Mouse (Mus musculus) CD4-positive, CD25-positive, alpha-beta regulatory T cell, adult 4 months (primary cell): ENCODE results near the gene Clstn1. TPM values are rescaled to one million over a fixed set of nuclear protein-coding genes. Genes with fewer than 3 reads are reported as not detected.

Source experiments
- ATAC-seq: one replicate; pipeline ENCODE4 v1.8.0; 2017
- polyA plus RNA-seq, 2 experiments: library from polyadenylated mRNA; unstranded; fragments of 100-300 nt; shearing (Covaris generic); gene quantifications; one replicate each; pipeline ENCODE4 v1.2.1; 2017

Clstn1 gene
- polyA plus RNA-seq, 2 experiments from 2014 or later: 4.4 to 5.4 TPM

DNA sequence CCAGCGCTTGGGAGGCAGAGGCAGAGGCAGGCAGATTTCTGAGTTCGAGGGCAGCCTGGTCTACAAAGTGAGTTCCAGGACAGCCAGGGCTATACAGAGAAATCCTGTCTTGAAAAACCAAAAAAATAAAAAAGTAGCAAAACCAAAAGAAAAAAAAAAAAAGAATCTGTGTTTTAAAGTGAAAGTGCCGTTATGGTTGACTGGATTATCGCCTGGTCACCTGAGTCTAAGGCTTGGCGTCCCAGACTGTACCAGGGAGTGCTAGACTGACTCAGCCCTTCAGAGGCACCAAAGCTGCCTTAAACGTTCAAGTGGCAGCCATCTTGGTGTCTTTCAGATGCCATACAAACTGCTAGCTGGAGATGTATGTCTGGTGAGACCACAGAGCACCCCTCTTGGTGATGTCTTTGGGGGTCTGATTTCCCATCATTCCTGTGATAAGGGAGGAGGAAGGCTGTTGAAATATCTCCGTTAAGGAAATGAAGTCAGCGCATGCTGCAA is 49.7 kb downstream of the Clstn1 start:
- no peak for ATAC-seq

DNA sequence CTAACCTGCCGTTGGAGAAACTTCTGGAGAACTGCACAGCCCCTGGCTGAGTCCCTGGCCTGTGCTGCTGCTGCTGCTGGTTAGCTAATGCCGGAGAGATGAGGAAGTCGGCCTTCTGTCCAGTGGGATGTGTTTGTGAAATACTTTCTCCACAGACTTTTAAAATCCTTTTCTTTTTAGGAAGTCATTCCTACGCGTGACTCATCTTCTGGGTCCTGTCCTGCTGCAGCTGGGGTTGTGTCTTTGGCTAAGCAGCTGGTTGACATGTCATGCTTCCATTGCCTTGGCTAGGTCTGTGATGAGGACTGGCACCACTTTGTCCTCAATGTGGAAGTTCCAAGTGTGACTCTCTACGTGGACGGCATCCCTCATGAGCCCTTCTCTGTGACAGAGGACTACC is 51.7 kb downstream of the Clstn1 start:
- no peak for ATAC-seq

DNA sequence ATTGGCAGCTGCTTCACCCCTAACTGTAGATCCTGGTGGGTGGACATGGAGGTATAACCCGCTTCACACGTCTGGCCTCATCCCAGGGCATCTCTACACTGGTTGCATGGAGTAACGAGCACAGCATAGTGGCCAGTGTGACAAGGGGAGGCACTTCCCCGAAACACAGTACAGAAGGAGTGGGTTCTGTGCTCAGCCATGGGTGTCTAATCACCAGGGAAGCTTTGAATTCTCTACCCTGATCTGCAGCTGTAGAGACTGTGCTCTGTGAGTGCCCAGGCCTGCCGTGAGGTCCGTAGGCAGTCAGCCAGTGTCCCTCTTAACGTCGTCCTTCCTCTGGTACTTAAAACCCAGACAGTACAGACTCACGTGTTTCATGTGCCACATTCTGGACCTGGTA is 54.6 kb downstream of the Clstn1 start:
- no peak for ATAC-seq

DNA sequence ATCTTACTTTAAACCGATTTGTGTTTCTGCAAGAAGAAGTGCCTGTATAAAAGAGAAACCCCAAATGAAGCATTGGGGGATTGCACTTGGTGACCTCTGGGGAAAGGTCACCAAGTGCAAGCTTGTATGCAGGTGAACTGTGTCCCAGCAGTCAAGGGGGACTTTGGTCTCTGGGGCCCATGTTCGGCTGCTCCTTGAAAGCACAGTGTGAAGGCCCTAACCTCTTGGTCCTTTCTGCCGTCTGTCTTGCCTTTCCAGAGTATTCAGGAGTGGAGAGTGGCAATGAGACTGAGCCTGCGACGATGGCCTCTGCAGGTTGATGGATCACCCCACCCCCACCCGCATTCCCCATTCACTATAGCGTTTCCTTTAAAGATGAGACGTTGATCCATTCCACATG is 55.1 kb downstream of the Clstn1 start:
- ATAC-seq: no peak

DNA sequence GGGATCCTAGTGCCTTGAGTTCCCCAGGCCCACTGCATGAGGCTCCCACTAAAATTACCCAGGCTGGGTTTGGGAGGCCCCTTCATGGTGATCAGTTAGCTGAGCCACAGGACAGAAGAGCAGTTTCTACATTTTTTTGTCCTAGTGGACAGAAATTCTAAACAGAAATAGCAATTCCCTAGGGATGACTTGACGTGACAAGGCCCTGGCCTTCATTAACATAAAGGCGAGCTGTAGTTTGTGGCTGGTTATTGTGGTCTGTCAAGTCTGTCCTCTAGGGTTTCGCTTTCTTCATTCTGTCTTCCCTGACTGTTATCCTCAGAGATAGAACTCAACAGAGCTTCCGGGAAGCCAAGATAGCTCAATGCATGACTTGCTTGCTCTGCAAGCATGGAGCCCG is 55.7 kb downstream of the Clstn1 start:
- no peak for ATAC-seq

DNA sequence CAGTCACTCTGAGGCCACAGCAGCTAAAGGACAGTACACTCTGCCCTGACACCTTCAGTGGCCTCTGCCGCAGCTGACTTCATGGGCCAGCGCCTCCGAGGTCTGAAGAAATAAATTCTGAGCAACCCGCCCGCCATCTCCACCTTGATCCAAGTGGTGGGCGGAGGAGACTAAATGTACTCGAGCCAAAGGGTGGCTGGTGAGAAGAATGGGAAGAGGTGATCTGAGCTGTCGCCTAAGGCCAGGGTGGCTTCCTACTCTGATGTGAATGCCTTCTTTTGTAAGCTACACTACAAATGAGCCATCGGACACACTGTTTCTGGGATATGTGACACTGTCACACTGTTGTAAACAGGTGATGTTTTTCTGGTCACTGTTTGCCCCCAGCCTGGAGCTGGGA is 59.5 kb downstream of the Clstn1 start:
- ATAC-seq: no peak

DNA sequence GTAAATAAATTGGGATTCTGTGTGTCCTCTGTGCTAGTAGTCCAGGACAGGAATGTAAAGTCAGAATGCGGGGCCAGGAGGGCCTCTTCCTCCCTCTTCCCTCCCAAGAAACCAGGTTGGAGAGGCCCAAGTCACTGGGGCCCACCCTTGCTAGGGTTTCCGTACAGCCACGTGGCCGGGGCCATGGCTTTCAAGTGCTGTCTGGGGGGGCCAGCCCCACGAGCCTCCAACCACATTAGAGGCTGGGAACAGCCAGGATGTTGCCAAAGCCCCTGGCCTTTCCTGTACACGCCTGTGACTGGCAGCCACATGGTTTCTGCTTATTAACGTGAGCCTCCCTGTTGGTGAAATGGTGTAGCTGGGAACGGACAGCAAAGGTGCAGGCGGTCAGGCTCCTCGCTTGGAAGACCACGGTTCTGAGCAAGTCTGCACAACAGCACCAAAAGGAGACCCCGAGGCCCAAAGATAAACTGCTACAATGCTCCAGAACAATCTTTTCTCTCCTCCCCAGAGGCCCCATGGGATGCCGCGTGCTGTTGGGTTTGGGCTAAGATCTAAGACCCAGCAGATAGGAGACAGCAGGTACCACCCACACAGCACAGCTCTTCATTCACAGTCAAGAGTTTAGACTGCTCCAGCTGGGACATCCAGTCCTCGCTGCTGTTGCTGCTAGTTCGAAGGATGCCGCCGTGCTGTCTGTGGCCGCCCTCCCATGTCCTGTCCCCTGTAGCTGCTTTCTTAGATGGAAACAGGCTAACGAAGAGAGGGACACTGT is 62.0 kb downstream of the Clstn1 start:
- ATAC-seq: peak; percentile 48

DNA sequence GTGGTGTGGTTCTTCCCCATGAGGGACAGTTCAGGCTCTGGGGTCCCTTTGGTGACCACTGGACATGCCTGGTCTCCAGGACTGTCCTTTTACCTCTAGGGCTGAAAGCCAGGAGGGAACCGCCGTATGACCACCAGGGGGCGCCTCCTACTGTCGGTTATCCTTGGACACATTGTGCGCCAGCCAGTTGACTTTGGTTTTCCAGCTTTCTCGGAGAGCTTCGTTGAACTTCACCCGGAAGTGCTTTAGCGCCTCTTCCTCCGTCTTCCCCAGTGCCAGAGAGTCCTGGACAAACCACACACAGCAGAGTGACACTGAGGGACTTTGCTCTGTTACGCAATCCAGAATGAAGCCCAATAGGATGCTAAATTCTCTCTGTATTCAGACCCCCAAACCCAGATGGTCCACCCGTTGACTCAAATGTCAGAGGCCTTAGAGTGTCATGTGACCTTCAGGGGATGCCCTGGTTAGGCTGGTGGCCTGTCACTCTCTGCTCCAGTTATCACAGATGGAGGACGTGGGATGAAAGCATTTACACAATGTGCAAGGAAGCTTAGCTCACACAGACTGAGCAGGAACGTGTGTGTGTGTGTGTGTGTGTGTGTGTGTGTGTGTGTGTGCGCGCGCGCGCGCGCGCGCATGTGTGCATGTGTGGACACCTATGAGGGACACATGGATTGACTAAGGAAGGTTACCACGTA is 64.4 kb downstream of the Clstn1 start:
- no peak for ATAC-seq

DNA sequence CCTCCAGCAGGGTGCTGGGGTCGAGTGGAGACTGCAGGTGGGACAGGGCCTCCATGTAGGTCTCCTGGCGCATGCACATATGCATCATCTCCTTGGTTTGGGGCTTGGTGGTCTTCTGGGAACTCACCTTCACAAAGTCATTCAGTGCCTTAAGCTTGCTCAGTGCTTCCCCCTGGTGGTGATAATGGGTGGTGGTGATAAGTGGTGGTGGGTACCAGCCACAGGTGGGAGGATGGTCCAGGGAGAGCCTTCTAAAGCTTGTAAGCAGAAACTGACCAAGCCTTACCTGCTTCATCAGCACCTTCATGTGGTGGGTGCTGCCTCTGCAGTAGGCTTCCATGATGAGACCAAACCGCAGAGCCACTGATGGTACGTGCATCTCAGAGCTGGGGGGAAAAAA is 68.0 kb downstream of the Clstn1 start:
- no peak for ATAC-seq

DNA sequence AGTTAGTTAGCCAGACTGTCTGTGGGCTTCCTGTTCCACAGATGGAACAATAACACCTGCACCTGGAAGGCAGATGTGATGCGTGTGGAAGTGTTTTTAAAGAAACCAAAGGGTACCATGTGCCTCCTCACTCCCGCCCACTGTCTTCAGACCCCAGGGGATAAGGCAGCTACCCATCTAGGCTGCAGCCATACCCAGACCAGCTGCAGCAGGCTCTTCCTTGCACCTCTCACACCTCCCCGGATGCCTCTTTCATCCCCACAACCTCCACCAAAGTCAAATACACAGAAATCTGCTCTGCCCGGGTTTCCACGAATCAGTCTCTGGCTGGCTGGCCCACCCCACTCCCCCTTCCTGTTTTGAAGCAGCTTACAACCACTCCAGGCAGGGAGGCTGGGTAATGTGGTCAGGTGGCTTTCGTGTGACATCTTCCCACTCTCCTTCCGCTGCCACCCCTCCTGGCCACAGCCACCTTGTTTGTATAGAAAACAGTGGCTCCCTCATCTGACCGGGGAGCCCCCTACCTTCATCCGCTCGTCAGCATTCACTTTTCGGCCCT is 71.7 kb downstream of the Clstn1 start:
- ATAC-seq: peak; percentile 93

DNA sequence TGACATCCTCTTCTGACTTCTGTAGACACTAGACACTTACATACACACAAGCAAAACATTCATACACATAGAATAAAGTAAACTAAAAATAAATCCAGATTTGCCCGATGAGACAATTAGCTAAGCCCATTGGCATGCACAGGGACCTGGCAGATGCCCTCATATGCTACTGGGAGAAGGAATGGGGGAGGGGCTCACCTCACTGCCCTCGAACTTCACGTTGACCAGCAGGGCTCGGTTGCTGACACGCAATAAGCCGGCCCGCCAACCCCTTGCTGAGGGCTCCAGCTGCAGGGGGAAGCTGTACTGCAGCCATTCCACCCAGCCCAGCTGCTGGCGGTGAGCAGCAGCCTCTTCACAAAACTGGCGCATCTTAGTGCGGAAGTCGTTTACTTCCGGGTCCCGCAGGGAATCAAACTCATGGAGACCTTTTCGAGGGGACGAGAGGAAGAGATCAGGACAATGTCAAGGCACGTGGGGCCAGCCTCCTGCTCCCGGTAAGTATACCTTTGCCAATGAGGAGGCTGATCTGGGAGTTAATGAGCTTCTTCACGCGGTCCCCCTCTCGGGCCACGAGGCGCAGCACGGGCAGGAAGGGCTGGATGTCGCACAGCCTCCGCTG is 73.3 kb downstream of the Clstn1 start:
- ATAC-seq: no peak

DNA sequence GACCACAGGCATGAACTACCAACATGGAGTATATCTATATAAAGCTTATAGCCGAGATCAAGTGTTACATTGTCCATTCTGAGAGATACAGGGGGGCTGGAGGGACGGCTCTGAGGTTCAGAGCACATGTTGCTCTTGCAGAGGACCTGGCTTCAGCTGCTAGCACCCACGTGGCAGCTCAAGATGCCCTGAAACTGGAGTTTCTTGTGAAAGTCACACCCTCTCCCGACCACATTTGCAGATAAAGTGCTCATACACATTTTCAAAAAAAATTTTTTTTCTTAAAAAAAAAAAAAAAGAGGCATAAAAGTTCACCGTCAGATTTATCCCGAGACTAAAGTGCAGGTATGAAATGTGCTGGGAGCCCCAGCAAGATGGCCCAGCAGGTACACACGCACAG is 74.3 kb downstream of the Clstn1 start:
- no peak for ATAC-seq

DNA sequence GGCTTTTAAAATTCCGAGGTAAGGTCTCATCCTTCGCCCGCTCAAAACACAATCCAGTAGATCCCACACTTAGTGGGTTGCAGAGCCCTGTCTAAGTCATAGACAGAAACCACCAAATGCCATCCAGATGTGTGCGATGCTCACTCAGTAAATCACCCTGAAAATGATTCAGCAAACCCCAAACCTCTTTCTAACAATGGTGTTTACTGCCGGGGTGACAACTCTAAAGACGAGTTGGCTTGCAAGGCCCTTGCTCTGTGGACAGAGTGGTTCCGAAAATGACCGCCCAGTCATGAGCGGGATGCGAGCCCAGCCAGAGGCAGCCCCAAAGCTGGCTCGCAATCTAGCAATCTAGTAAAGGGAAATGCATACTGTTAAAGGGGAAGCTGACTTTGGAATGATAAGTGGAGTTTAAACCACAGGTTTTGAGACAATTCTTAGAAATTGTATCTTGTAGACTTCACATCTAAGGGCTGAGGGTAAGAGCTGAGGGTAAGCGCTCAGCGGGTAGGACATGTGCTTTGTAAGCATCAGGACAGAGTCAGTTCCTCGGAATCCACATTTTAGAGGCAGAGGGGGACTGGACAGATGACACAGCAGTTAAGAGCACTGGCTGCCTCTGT is 75.8 kb downstream of the Clstn1 start:
- no peak for ATAC-seq

DNA sequence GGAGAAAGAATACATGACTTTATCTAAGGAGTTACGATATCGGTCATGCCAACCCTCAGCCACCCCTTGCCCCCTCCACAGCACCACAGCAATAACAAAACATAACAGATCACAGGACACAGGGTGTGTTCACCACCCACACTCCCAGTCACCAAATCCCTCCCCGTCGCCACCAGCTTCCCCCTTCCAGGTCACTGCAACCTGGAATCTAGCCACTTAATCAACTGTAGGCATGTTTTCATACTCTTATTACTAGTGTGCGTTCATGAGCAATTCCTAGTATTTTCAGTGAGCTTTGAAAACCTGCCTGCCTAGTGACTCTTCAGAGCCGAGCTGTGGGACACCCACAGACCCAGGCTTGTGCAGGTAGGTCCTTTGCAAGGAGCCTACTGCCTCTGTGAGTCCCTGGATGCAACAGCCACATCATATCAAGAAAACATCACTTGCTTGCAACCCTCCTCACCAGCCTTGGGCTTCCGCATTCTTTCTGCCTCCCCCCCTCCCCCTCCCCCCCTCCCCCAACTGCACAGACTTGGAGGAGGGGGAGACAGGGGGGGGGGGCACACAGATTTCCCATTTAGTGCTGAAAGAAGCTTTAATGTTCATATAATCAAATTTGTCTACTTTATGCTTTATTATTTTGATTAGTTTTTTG is 77.7 kb downstream of the Clstn1 start:
- peak; percentile 44 for ATAC-seq

DNA sequence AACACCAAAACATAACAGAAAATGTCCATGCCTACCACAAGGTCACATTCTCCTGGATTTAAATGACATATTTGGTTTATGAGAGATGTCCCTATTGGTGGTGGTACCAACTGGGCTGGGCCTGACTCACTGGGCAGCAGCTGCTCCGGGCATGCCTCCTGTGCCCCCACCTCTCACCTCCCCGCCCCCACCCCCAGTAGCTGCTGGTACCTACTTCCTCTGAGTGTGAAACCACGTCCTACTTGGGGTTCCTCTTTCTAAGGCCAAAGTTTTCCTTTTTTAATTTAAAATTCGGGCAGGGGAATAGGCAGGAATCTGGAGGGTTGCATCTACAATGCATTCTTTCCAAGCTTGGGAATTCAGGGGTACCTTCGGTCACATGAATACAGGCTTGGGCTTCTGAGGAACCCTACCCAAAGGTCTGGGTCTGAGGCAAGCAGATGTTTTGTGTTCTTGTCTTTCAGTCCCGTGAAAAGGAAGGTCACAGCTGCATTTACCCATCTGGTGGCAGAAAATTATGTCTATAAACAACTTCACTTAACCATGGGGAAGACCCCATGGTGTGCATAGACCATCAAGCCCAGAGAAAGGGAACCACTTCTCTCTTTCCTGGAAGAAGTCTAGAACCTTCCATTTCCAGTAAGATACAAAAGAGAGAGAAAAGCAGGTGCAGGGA is 78.9 kb downstream of the Clstn1 start:
- peak; percentile 27 for ATAC-seq

DNA sequence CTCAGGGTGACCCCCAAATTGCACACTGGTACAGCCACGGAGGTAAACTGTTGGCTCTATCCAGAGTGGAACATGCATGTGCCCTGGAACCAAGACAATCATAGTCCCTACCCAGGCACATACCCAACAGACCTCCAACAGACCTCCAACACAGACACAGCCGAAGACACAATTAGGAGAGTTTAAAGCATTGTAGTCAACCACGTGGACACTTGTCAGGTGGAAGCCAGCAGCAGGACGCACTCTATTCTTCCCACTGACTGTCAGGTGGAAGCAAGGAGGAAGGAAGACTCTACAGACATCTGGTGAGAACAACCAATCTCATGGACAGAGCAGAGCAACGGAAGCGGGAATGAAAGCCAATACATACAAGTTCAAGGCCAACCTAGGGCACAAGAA is 79.4 kb downstream of the Clstn1 start:
- no peak for ATAC-seq

DNA sequence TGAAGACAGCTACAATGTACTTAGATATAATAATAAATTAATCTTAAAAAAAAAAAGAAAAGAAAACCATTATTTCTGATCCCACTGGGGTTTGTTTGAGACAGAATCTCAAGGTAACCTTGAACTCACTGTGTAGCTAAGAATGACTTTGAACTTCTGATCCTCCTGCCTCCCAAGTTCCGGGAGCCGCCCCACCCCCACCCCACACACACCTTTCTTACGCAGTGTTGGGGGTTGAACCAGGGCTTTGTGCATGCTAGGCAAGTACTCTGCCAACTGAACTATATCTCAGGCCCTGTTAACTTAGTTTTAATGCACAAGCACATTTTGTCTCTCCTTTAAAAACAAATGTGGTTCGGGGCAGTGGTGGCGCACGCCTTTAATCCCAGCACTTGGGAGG is 84.9 kb downstream of the Clstn1 start:
- ATAC-seq: no peak

DNA sequence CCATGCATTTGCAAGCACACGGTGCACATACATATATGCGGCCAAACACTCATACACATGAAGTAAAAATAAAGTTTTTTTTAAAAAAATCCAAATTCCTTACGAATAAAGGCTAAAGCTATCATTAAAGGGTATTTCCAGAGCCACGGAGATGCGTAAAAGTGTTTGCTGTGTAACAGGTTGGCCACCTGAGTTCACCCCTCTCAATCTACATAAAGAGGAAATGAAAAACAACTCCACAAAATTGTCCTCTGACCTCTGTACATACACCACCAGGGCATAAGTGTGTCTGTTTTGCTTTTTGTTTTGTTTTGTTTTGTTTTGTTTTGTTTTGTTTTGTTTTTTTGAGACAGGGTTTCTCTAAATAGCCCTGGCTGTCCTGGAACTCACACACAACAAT is 86.5 kb downstream of the Clstn1 start:
- no peak for ATAC-seq

DNA sequence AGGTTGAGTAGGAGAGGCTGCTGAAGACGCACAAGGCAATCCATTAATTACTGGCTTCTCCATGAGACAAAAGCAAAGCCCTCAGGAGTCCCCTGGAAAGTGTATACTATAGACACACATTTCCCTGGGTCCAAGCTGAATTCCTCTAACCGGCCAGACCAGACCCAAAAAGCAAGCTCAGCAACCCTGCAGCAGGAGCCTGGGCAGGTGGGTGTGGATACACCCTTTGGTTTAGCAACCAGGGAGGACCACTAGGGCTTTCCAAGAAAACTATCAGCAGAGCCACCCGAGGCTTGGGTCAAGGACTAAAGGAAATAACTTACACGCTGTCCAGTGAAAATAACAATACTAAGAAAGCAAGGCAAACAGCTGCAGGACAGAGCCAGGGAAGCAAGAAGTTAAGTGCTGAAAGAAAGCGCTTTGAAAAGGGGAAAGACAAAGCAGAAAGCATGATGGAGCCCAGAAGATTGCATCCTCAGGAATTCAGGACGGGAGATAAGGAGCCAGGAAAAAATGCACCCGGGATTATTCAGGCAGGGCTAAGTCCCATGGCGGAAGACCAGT is 88.6 kb downstream of the Clstn1 start:
- ATAC-seq: no peak

DNA sequence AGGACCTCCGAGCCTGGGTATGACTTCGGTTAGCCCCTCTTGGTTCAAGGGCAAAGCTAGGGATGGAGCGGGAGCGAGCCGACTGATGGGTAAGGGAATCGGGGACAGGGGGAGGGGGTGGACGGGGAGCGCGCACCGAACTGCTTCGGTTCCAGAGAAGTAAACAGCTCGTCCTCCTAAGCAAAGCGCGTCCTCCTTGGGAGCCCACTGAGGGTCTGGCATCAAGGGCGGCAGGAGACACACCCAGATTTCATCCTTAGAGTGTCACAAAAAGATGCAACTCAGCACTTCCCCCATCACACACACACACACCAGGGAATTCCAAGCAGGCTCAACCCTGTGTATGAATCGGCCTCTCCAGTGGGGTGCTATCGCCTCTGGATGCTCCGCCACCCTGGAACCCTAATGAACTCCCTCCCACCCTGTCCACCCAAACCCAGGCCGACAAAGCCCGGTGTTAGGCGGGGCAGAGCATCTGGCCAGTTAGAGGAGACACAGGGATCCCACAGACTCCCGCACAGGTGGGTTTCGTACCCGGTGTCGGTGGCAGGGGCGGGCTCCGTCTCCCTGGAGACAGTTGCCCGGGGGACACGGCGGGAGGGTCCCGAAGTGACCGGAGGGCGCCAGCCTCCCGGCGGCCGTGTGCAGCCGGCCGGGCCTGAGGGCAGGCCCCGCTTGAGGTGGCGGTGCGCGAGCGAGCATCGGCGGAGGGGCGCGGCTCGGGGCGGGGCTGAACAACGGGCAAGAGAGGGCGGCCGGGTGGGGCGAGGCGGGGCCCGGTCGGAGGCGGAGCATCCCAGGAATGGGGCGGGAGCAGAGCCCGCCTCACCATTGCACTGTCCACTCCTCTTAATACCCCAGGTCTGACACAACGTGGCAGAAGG is 89.4 kb downstream of the Clstn1 start:
- no peak for ATAC-seq
